Mouse (Mus musculus): ENCODE results near the gene Ltbp2. TPM values are rescaled to one million over a fixed set of nuclear protein-coding genes. Genes with fewer than 3 reads are reported as not detected.

The Ltbp2 gene
- total RNA-seq, 4 experiments from 2014 or later, result 1.6 to 3.1 (median 2.4) TPM

GRCm38 (mm10) chr12:84840734-84841133 lies 35.6 kb downstream of the Ltbp2 start:
- no peak for DNase-seq (ENCODE audit: low spot score in 2 of 2)

- no peak for DNase-seq (ENCODE audit: low spot score in 2 of 2)
Observed at GRCm38 (mm10) chr12:84839965-84840364, 36.4 kb downstream of the Ltbp2 start.

- no peak for DNase-seq (ENCODE audit: low spot score in 2 of 2)
Observed at GRCm38 (mm10) chr12:84835626-84836025, 40.7 kb downstream of the Ltbp2 start.

- no peak for DNase-seq (ENCODE audit: low spot score in 2 of 2)
Observed at GRCm38 (mm10) chr12:84834773-84835172, 41.6 kb downstream of the Ltbp2 start.

- no peak for DNase-seq (ENCODE audit: low spot score in 2 of 2)
Observed at GRCm38 (mm10) chr12:84831648-84832047, 44.7 kb downstream of the Ltbp2 start.

GRCm38 (mm10) chr12:84831141-84831540 lies 45.2 kb downstream of the Ltbp2 start:
- no peak for DNase-seq (ENCODE audit: low spot score in 2 of 2)

- DNase-seq (ENCODE audit: low spot score in 2 of 2), result no peak
Observed at GRCm38 (mm10) chr12:84830438-84830837, 45.9 kb downstream of the Ltbp2 start.

GRCm38 (mm10) chr12:84829913-84830312 lies 46.4 kb downstream of the Ltbp2 start:
- no peak for DNase-seq (ENCODE audit: low spot score in 2 of 2)

- DNase-seq (ENCODE audit: low spot score in 2 of 2), result no peak
Observed at GRCm38 (mm10) chr12:84829109-84829724, 47.1 kb downstream of the Ltbp2 start.

- no peak for DNase-seq (ENCODE audit: low spot score in 2 of 2)
Observed at GRCm38 (mm10) chr12:84827384-84827933, 48.9 kb downstream of the Ltbp2 start.

GRCm38 (mm10) chr12:84824203-84824602 lies 52.1 kb downstream of the Ltbp2 start:
- DNase-seq (ENCODE audit: low spot score in 2 of 2), result no peak

- DNase-seq (ENCODE audit: low spot score in 2 of 2), result no peak
Observed at GRCm38 (mm10) chr12:84823601-84824000, 52.7 kb downstream of the Ltbp2 start.

GRCm38 (mm10) chr12:84819236-84820168 lies 56.8 kb downstream of the Ltbp2 start:
- DNase-seq (ENCODE audit: low spot score in 2 of 2), result no peak

GRCm38 (mm10) chr12:84818496-84818895 lies 57.8 kb downstream of the Ltbp2 start:
- DNase-seq (ENCODE audit: low spot score in 2 of 2), result no peak

- no peak for DNase-seq (ENCODE audit: low spot score in 2 of 2)
Observed at GRCm38 (mm10) chr12:84814663-84815325, 61.5 kb downstream of the Ltbp2 start.

GRCm38 (mm10) chr12:84813773-84814172 lies 62.6 kb downstream of the Ltbp2 start:
- DNase-seq (ENCODE audit: low spot score in 2 of 2), result no peak

- no peak for DNase-seq (ENCODE audit: low spot score in 2 of 2)
Observed at GRCm38 (mm10) chr12:84812004-84812403, 64.3 kb downstream of the Ltbp2 start.

GRCm38 (mm10) chr12:84811510-84811909 lies 64.8 kb downstream of the Ltbp2 start:
- DNase-seq (ENCODE audit: low spot score in 2 of 2), result no peak

GRCm38 (mm10) chr12:84810810-84811209 lies 65.5 kb downstream of the Ltbp2 start:
- no peak for DNase-seq (ENCODE audit: low spot score in 2 of 2)

- no peak for DNase-seq (ENCODE audit: low spot score in 2 of 2)
Observed at GRCm38 (mm10) chr12:84809033-84809432, 67.3 kb downstream of the Ltbp2 start.

- no peak for DNase-seq (ENCODE audit: low spot score in 2 of 2)
Observed at GRCm38 (mm10) chr12:84807351-84807750, 69.0 kb downstream of the Ltbp2 start.

GRCm38 (mm10) chr12:84806726-84807125 lies 69.6 kb downstream of the Ltbp2 start:
- no peak for DNase-seq (ENCODE audit: low spot score in 2 of 2)
